Mouse (Mus musculus) megakaryocyte, embryonic 14.5 days (primary cell): Measurements from ENCODE around the gene Slc4a5.

Experiments used
- FLI1 ChIP-seq: IDR thresholded peaks from 2 replicates; pipeline ENCODE4 v1.6.1; 2012; ENCODE audit warnings: low read length, inconsistent platforms, mixed read lengths
- GATA1 ChIP-seq: IDR thresholded peaks from 3 replicates; pipeline ENCODE4 v1.6.1; 2012; ENCODE audit warnings: mixed read lengths, low read length, inconsistent platforms, borderline replicate concordance

DNA sequence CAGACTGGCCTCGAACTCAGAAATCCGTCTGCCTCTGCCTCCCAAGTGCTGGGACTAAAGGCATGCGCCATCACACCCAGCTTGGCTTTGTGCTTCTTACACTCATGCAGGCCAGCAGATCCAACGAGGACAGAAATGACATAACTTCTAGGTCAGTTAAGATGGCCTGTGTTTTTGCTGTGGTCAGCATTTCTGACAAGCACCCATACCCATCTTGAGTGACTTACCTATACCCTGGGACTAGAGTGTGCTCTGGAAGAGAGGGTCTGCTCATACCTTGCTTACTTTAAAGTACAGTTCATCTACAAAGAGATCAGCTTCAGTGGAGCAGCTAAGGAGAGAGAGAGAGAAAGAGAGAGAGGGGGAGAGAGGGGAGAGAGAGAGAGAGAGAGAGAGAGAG, 13.7 kb downstream of the Slc4a5 start:
- no peak for TF ChIP-seq GATA1
- no peak for TF ChIP-seq FLI1
